Mouse (Mus musculus) adipocyte (in vitro differentiated cells): ENCODE measurements around the gene Irf9.

Source experiments
- DNase-seq: peaks from one replicate; pipeline ENCODE4 v3.0.0-alpha.2; 2016; ENCODE audit warnings: low spot score

Irf9 gene

DNA sequence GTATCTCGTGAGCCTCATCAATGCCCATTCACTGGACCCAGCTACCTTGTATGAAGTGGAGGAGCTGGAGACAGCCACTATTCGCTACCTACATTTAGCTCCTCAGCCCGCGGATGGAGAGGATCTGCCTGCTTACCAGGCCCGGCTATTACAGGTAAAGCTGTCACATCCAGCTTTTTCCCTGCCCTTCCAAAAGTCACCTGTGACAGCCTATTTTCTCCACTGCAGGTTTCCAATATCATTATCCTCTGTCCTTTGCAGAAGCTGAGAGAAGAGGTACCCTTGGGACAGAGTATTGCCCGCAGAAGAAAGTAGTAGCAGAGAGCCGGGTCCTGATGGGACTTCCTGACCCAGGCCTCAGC lies at the start of gene Irf9:
Gene Irf9, plus strand, starts transcription at position 301 of the 362 bp plus-strand sequence.
- no peak for DNase-seq

DNA sequence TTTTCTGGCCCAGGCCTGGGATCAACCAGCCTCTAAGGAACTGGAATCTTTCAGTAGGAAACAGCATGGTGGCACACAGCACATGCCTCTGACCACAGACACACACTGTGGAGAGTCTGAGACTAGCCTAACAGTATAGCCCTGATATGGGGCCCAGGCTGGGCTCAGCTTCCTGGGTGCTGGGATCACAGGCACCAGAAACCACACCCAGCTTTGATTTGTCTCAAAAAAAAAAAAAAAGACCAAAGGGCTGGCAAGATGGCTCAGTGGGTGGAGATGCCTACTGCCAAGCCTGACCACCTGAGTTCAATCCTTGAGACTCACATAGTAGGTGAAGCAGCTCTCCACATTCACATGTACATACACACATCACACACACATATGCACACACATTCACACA lies 48.7 kb upstream of the Irf9 start:
- no peak for DNase-seq

DNA sequence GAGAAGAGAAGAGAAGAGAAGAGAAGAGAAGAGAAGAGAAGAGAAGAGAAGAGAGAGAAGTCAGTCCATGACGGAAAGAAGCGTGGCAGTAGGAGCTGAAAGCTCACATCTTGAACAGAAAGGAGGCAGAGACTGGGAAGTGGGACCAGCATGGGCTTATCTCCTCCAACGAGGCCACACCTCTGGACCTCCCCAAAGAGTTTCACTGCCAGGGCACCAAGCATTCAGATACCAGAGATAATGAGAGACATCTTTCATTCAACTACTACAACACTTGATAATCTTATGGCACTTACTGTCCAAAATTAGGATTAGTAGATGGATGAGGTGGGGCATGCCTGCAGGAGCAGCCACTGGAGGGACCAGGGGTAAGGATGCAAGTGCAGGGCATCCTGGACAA lies 47.6 kb upstream of the Irf9 start:
- no peak for DNase-seq

DNA sequence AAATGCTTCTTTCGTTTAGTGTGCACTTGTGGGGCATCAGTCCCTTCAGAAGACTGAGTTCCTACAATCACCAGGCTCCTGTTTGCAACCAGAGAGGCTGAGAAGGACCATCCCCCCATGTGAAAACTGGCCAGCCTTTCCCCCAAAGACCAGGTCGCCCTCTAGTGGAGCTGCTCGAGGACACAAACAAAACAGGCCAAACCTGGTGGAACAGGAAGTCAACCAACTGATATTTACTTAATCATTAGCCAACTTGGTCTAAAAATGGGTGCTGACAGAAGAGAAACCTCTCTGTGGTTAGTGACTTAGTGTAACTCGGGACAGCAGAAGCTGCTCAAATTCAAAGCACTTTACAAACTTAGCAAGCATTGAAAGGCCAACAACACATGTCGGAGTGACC lies 46.4 kb upstream of the Irf9 start:
- DNase-seq: peak; percentile 85

DNA sequence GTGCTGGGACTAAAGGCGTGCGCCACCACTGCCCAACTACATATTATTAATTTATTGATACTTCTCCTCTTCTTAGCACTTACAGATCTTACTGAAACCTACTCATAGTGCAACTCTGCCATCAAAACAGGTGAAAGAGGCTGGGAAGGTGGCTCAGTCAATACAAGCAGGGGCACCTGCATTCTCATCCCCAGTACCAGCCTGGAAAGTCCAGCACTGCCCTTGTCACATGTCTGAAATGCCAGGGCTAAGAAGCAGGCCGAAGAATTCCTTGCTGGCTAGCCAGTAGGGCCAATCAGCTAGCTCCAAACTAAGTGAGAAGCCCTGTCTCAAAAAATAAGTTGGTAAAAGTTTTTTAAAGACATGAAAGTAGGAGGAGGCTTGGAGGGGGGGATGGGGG lies 45.8 kb upstream of the Irf9 start:
- no peak for DNase-seq

DNA sequence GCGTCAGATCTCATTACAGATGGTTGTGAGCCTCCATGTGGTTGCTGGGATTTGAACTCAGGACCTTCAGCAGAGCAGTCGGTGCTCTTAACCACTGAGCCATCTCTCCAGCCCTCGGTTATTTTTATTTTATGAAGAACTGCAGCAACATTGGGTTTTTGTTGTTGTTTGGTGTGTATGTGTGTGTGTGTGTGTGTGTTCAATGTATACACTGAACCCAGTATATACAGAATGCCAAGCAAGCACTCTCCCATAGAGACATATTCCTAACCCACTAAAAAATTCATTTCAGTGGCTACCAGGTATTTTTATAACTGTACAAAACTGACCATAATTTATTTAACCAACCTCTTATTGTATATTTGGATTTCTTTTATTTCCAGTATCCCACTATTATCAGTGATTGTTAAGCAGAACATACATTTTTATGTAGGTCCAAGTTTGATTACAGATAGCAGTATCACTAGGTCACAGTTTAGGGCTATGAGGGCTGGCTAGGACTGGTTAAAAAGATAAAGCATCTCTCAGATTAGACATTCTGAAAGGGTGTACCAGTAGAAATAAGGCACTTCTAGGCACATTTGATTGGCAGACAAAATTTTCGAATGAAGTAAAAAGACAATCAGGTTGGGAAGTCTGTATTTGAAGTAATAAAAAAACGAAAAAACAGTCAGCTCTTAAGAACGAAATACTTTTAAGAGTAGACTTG lies 44.5 kb upstream of the Irf9 start:
- no peak for DNase-seq

DNA sequence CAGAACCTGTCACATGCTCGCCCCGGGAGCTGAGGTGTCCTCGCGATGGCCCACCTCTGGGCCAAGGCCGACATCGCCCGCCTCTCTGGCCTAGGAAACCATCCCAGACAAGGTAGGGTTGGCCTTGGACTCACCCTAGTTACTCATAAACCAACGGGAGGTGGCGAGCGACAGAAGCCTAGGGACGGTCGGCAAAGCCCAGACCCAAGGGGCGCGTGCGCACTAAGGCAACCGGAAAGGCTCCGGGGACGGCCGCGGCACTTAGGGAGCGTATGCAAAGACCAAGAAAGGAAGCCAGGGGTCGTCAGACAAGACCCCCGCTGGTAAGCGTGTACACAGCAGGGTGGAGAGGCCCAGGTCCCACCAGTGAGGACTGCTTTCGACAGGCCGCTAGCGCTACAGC lies 43.6 kb upstream of the Irf9 start, which contains the start of gene Dcaf11:
Gene Dcaf11, plus strand, starts transcription at position 208 of the 403 bp plus-strand sequence.
- peak; percentile 89 for DNase-seq

DNA sequence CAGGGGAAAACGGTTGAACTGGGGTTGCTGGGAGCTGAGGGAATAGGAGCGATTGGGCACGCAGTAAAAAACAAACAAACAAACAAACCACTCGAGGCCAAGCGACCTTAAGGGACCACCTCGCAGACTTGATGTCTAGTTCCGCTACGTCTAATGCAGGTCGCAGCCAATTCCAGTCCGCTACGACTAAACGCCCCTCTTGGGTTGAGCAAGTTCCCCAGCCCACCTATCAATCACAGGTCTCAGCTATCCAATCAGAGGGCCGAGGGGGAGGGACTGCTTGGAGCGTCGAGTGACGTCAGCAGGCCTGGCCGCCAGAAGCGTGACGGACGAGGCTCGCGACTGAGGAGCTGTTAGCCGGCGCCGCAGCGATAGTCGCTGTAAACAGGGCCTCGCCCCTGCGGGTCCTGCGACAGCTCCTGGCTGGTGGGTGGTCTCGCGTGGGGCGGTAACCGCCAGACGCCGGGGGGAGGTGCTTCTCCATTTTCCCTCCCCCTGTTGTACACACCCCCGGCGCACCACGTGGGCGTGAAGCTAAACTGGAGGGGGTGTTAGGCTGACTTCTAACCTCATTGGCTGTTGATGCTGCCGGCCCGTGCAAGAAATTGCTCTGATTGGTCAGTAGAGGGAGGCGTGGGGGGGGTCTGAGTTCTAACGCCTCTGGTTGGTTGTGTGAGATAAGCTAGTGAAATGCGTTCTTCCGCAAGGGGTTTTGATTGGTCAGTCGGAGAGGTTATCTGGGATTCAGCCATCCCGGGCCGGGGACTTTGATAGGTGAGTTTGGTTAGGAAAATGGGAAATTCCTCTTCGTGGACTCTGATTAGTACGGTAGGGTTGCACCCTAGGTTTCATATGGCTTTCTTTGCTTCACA lies 42.9 kb upstream of the Irf9 start, which contains the start of gene A730061H03Rik:
Gene A730061H03Rik, minus strand, starts transcription at position 205 of the 872 bp plus-strand sequence.
- DNase-seq: peak; percentile 96

DNA sequence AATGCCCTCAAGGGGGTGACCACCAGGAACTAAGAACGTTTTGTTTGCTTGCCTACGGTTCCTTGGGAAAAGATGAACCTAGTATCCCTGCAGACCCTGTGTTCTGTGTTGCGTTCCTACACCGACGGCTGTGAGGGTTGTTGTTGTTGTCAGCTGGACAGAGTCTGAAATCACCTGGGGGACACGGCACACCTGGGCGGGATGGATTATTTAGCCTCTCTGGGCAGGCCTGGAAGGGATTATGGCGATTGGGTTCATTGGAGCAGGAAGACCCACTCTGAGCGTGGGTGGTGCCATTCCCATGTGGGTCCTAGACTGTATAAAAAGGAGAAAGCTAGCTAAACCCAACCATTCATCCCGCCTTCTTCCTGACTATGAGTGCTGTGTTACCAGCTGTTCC lies 41.5 kb upstream of the Irf9 start:
- DNase-seq: no peak

DNA sequence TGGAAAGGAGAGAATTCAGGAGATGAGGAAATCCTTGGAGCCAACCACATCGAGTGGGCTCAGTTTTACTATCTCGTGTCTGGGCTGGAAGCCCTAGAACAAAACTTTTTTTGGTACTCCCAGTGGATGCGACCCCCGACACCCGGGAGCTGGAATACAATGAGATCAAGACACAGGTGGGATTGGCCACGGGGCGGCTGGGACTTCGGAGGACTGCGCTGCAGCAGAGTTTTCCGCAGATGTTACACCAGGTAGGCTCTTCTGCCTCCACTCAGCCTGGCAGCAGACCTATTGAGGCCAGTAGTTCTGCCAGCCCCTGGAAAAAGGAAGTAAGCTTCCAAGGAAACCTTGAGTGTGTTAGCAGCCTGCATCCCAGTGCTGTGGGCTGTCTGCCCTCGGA lies 40.1 kb upstream of the Irf9 start:
- no peak for DNase-seq

DNA sequence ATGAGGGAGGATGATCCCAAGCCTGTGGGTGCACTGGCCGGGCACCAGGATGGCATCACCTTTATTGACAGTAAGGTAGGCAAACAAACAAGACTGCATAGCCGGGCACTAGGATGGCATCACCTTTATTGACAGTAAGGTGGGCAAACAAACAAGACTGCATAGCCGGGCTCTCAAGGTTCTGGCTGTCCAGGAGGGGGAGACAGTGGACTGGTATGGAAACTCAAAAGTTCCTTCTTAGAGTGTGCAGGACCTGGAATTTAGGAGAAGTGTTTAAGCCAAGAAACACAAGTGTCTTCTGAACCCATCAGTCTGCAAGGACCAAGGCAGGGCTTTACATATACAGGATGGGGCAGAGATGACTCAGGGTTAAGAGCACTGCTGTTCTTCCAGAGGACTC lies 37.6 kb upstream of the Irf9 start:
- DNase-seq: no peak

DNA sequence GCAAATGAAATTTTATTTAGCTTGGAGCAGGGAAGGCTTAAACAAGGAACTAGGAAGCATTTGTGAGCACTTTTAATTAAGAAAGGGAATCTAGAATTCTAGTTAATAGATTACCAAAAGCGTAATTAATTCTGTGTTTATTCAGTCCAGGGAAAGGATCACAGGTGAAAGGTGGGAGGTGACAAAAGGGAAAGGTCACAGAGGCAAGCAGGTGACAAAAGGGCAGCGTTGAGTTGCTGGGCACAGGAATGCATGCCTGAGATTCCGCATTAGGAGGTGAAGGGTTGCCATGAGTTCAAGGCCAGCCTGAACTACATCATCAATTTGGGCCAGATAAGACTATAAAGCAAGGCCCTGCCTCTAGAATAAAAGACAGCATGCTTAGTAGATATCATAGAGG lies 35.9 kb upstream of the Irf9 start:
- DNase-seq: no peak

DNA sequence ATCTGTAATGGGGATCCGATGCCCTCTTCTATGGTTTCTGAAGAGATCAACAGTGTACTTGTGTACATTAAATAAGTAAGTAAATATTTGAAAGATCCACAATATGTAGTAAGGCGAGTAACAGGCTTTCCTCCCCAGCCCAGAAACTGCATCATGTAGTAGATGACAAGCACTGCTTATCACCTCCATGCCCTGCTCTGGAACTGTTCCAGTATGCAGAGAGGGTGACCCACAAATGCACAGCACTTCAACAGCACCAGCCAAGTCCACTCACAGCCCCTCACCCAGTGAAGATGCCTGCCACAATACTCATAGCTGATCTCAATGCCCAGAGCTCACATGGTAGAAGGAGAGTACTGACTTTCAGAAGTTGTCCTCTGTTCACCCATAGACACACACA lies 32.8 kb upstream of the Irf9 start:
- no peak for DNase-seq

DNA sequence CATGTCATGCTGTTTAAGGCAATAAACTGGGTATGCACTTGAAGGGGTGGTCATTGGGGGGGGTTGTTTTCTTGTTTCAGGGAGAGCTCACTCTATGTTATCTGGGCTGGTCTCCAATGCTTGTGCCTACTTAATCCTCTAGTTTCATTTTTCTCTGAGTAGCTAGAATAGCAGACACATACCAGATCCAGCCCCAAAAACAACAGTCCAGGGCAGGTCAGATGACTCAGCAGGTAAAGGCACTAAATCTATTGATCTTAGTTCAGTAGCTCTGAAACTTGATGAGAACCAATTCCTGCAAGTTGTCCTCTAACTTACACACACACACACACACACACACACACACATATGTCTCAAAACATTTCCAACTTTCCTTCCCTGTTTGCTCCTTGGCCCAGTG lies 31.6 kb upstream of the Irf9 start:
- no peak for DNase-seq

DNA sequence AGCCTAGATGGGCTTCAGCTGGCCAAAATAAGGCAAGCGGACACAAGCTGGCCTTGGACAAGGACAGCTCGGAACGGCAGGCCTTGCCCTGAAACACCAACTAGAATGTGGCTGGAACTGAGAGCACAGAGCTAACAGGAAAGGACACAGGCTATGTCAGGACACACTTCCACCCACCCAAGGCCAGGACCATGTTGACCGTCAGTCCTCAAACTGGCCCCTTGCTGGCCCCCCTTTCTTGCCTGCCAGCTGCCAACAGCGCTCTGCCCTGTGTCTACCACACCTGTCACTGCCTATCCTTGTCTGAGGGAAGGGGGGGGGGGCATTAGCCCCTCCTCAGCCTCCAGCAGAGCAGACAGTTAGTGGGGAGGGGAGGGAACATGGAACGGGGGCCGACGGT lies 28.1 kb upstream of the Irf9 start, which contains the start of gene Fitm1:
Gene Fitm1, plus strand, starts transcription at position 316 of the 400 bp plus-strand sequence.
- no peak for DNase-seq

DNA sequence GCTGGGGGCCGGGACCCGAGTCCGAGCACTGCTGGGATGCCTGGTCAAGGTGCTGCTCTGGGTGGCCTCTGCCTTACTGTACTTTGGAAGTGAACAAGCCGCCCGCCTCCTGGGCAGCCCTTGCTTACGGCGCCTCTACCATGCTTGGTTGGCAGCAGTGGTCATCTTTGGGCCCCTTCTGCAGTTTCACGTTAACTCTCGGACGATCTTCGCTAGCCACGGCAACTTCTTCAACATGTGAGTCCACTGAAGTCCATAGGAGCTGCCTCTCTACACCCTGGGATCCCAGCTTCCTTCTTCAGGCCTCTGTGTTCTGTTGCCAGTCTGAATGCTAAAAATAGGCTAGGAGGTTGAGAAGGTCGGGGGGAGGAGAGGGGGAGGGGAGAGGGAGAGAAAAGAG lies 27.7 kb upstream of the Irf9 start:
- DNase-seq: no peak

DNA sequence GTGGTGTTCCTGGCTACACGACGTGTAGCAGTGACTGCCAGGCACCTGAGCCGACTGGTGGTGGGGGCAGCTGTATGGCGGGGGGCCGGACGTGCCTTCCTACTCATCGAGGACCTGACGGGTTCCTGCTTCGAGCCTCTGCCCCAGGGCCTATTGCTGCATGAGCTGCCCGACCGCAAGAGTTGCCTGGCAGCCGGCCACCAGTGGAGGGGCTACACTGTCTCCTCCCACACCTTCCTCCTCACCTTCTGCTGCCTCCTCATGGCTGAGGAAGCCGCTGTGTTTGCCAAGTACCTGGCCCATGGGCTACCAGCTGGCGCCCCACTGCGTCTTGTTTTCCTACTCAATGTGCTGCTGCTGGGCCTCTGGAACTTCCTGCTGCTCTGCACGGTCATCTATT lies 27.0 kb upstream of the Irf9 start:
- no peak for DNase-seq

DNA sequence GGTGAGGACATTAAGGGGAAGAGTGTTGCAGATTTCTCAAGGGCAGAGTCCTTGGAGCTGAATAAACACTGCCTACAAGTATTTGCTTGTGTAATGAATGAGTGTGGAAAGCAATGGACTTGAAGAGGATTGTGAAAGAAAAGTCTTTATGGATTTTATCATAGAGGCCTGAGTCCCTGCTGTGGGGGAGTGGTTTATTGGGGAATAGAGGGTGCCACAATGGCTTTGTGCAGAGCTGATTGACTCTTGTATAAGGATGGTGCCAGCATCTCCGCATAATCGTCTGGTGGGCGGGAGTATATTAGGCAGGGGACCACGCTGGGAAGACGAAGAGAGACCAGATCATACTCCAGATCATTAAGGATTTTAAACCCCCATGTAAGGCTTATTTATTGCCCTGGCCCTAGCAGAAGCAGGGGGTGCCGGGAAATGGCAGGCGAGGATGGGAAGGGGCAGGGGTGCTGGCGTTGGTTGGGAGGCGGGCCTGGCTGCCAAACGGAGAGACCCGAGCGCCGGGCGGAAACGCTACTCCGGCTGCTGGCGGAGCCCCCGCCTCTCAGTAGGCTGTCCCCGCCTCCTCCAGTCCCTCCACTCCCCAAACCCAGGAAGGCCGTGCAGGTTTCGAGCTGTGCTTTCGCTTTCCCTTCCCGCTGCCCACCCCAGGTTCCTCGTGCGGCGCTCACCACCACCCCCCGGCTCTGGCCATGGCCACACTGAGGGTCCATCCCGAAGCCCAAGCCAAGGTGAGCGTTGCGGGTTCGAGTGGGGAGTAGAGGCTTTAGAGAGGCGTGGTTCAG lies 25.3 kb upstream of the Irf9 start, which contains the start of gene Psme1:
Gene Psme1, plus strand, starts transcription at position 253 of the 797 bp plus-strand sequence.
- DNase-seq: peak; percentile 65

DNA sequence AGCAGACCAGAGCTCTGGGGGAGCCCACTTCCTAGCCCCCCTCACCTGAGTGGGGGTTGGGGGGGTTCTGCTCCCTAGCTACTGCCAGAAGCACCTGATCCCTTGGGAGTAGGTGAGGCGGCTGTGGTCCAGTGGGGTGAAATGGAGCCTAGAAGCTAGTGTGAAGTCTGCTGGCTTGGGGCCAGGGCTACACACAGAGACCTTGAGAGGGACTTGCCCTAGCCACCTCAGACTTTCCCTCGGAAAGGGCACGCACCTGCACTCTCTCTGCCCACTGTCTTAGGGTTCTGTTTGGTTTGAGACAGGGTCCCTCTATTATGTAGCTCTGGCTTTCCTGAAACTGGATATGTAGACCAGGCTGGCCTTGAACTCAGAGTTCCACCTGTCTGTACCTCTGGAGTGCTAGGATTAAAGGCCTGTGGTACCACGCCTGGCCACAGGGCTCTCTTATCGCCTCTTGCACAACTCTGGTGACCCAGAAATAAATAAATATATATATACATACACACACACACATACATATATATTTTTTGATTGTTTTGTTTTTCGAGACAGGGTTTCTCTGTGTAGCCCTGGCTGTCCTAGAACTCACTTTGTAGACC lies 24.6 kb upstream of the Irf9 start:
- DNase-seq: peak; percentile 49

DNA sequence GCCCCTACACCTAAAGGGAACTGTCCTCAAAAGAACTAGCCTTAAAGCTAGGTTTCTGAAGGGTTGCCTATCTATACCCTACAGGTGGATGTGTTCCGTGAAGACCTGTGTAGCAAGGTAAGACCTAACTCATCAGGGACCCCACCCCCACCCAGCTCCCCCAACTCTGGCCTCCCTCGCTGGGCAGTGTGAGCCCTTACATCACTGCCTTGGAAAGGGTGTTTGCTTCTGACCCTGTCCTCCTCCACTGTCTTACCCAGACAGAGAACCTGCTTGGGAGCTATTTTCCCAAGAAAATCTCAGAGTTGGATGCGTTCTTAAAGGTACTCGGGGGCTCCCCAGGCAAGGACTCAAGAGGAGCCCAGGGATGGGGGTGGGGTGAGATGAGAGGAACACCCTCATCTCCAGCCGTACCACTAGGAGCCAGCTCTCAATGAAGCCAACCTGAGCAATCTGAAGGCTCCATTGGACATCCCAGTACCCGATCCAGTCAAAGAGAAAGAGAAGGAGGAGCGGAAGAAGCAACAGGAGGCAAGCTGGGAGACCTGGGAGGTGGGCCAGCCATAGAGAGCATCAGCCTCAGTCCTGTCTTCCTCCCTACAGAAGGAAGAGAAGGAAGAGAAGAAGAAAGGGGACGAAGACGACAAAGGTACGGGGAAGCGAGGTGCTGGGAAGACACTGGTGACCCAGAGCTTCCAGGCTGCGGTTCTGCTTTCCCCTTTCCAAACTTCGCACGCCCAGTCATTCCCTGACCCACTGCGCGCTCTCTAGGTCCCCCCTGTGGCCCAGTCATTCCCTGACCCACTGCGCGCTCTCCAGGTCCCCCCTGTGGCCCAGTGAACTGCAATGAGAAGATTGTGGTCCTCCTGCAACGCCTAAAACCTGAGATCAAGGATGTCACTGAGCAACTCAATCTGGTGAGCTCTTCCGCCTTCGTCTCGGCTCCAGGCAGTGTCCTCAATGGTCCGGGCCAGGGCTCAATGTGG lies 23.6 kb upstream of the Irf9 start:
- no peak for DNase-seq

DNA sequence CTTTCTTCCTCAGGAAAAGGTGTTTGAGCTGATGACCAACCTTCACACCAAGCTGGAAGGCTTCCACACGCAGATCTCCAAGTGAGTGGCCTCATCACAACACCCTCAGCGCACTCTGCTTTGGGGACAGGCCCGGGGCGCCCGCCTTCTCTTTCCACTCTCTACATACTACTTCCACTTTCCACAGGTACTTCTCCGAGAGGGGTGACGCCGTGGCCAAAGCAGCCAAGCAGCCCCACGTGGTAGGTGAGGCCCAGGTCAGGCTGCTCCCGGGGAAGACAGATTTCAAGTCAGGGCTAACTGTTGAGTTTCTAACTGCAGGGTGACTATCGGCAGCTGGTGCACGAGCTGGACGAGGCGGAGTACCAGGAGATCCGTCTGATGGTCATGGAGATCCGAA lies 22.6 kb upstream of the Irf9 start:
- DNase-seq: no peak
